Mouse (Mus musculus) cerebellum, adult 9-10 months (tissue): Measurements from ENCODE around the gene Prdm16.
A peak's percentile ranks its signal among the peaks of the same experiment; 100 is the strongest.

ENCODE experiments used
- DNase-seq: peaks from one replicate; pipeline ENCODE4 v3.0.0; 2022

The Prdm16 gene

DNA sequence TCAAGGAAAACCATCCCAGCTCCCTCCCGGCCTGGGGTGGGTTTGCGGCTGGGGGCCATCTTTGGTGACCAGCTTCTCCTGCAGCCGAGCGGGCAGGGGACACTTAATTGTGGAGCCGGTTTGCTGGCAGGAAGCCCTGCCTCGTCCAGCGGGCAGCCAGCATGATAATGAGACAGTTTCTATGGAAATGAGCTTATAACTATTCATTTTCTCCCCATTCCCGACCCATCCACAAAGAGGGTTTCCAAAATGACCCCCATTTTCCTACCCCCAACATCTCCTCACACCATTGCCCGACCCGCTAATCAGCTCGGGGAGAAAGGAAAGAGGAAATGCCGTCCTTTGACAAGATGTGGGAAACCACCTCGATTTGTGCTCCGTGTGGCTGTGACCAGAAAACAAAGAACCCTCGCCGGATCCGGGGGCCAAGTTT, 86.7 kb downstream of the Prdm16 start:
- DNase-seq: peak; percentile 4

GRCm38 (mm10) chr4:154549497-154549896, 87.2 kb downstream of the Prdm16 start:
- DNase-seq: no peak

GRCm38 (mm10) chr4:154547176-154547855, 89.4 kb downstream of the Prdm16 start:
- no peak for DNase-seq

- DNase-seq: no peak
Measured at GRCm38 (mm10) chr4:154545296-154545695, 91.4 kb downstream of the Prdm16 start.

DNA sequence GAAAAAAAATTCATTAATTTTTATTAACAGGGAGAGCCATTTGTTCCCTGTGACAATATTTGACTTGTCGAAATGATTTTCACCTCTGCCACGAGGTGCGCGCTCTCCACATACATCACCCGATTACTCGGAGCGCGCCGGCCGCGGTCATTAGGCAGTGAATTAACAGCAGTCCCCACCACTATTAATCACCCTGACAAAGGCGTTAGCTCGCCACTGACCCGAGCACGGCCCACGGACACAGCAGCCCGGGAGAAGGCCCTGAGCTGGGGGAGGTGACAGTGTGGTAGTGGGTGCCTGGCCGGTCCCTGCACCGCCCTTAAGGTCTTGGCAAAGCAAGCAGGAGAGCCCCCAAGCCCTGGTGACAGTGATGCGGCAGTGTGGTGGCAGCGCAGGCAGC, 92.8 kb downstream of the Prdm16 start:
- no peak for DNase-seq

DNA sequence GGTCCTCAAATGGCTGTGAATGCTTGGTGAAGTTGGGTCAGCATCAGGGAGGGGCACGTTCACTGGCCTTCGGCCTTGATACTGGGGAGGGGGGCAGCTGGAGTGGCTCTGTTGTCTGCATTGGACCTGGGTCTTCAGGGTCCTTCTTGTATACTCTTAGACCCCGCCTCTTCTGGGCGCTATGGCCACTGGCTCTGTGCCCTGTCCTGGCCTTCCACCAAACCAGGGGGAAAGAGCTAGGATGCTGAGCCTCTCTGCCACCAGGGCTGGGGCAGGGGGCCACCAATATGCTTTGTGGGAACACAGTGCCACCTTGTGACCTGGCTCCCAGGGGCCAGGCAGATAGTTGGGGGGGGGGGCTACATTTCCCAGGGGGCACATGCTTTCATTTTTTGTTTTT, 93.5 kb downstream of the Prdm16 start:
- DNase-seq: no peak

DNA sequence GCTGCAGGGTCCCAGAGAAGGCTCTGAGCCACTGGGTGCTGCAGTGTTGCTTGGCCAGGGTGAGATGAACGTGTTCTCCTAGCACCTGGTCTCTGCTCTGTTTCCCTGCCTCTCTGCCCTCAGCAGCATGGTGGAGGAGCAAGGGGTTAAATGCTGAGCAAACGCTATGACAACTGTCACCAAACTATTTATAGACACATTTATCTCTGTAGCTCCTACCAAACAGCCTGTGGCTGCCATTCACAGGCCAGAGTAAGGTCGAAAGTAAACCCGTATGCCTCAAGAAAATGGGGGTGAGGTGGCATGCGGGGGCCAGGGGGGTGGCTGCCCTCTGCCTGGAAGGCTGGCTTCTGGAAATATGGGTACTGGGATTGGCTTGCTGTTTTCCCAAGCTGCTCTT, 94.1 kb downstream of the Prdm16 start:
- DNase-seq: no peak

GRCm38 (mm10) chr4:154541632-154542276, 94.9 kb downstream of the Prdm16 start:
- DNase-seq: no peak

DNA sequence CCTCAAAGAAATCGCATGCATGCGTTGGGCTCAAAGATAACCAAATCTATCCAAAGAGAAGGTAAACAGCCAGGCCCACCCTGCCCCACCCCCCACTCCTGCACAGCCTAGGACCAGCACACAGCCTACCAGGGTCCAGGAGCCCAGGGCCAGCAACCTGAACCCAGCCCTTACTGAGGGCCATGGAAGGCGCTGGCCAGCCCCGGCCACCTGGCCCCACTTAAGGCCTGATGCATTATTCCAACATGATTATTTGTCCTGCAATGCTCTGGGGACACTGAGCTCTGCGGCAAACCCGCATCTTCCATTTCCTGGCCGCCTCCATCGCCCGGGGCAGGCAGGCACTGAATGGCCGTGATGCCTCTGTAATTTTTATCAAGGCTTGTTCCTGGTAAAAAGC, 96.0 kb downstream of the Prdm16 start:
- DNase-seq: no peak

- DNase-seq: no peak
Measured at GRCm38 (mm10) chr4:154539703-154540102, 97.0 kb downstream of the Prdm16 start.

GRCm38 (mm10) chr4:154538727-154539126, 97.9 kb downstream of the Prdm16 start:
- DNase-seq: no peak

DNA sequence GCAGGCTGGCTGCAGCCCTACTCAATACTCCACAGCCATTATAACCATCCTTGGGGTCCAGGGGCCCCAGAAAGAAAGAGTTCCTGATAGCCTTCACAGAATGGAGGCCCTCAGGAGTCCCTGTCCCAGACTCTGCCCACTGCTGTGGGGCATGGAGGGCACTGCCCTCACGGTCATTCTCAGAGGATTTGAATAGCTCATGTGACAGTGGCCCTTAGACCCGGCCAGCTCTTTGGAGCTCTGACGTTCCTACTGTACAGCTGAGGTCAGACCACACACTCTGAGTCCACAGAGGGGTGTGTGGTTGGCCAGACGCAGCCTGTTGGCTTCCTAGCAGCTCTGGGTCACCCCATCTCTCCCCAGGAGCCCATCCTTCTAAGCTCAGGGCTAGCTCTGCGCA, 100.6 kb downstream of the Prdm16 start:
- no peak for DNase-seq

GRCm38 (mm10) chr4:154531368-154531767, 105.3 kb downstream of the Prdm16 start:
- no peak for DNase-seq

DNA sequence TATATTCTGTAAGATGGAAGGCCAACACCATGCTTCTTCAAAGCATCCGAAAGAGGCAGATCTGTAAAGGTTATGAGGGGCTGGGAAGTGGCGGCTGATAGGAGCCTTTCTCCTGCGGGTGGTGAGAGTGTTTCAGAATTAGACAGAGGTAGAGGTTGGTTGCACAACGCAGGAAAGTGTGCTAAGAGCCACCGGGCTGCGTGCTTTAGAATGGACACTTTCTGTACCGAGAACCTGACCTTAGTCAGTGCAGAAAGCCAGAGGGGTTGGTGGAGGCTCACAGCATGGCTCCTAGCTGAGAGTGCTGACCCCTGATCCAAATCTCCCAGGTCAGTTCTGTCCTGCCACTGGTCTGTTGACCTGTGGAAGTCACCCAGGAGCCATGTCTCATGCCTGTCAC, 106.3 kb downstream of the Prdm16 start:
- DNase-seq: no peak

DNA sequence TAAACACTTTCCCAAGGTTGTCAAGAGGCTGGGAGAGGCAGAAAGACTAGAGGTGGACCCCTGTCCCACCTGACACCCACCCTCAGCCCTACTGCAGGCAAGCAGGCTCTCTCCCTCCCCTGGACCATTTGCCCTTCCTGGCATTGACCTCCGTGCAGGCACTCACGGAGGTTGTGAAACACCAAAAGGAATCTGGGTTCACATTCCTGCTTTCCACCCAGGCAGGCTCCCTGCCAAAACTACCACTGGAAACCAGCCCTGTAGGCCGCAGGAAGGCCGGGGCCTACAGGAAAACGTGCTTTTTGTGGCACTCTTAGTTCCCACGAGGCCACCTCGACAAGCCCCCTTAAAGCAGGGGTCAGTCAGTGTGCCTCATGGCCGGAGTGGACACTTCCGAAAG, 109.2 kb downstream of the Prdm16 start:
- DNase-seq: no peak

DNA sequence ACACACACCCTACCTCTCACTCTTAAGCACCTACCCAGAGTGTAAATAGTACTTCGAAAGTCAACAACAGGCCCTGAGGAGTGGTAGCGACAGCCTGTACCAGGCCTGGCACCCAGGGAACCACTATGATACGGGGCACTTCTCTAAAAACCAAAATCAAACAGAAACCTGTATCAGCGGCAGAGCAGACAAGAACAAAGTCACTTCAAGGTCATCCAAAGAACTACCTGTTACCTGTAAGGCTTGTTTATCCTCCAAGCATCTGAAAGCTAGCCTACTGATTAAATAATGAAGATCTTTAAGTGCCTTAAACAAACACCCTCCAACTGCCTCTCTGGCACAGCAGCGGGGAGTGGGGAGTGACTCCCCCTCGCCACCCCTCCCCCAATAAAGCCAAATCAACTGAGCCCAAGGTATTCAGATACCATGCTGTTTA, 110.3 kb downstream of the Prdm16 start:
- DNase-seq: no peak

DNA sequence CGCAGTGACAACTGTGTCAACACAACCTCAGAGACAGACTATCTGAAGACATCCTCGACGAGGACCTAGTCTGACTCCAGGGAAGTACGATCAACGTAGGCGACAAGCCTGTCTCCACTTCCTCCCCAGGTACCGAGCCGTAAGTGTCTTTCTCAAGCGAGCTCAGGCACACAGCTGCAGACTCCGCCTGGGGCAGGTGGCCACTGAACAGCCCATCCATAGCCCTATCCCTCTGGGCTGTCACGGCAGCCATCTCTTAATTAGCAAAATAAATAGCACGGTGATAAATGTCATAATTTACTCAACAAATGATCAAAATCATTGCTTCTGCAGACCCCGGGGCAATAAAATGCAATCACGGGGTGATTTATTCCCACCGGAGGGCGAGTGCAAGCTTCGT, 112.8 kb downstream of the Prdm16 start:
- no peak for DNase-seq

GRCm38 (mm10) chr4:154521881-154522676, 114.6 kb downstream of the Prdm16 start:
- DNase-seq: no peak

GRCm38 (mm10) chr4:154519470-154520037, 117.1 kb downstream of the Prdm16 start:
- no peak for DNase-seq

DNA sequence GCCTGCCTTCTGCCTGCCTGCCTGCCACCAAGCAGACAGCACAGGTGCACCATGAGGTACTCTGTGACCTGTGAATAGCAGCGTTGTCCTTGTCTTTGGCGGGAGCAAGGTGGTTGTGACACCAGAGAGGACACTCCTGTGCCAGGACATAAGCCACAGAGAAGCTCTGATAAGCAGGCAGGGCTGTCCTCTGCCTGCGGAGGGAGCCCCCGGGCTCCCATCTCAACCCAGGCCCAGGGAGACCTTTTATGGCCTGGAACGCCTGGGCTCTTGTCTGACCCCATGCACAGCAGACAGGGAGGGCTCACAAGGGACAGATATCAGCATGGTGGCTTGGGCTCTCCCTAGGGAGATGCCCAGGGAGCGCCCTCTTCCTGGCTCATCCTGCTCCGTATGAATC, 118.7 kb downstream of the Prdm16 start:
- no peak for DNase-seq

DNA sequence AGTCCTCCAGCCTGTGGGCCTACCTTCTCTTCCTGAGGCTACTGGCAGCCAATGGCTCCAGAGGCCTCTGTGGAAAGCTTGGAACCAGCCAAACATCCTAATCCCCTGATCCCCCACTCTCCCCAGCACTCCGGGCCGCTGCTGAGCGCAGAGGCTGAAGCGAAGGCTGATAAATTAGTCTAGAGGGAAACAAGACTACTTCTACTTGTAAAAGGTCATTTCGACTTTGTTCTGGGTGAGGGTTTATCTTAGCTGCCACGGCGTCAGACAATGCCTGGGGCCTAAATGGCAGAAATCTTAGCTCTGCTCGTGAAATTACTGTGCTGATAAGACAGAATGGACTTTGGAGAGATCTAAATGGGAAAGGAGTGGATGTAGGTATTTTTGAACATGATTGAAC, 120.2 kb downstream of the Prdm16 start:
- DNase-seq: no peak

GRCm38 (mm10) chr4:154513664-154514063, 123.0 kb downstream of the Prdm16 start:
- no peak for DNase-seq

DNA sequence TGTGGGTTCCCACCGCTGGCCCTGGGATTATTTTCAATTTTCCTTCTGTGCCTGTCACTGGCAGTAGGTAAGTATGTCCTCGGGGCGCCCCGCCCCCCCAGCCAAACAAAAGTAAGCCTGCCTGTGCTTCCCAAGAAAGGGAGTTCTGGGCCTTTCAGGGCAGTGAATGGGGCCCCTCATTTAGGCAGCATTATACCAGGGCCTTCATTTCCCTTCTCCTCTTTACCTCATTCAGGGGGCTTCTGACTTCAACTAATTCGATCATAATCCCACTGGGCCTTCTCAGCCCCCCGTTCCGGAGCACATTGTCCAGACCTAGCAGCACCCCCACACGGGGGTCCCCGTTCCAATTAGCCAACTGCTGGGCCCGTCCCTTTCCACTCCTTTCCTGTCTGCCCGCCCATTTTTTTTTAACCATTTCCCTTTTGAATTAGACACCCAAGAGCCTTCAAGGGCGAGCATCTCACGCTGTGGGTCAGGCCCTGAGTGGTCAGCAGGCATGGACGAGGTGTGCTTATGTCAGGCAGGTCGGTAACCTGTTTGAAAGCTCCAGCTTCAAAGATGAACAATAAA, 124.1 kb downstream of the Prdm16 start:
- DNase-seq: no peak
